Mouse (Mus musculus) erythroblast, embryonic 14.5 days (primary cell): ENCODE results near the gene Mtss1l.

Experiments
- GATA1 ChIP-seq: IDR thresholded peaks from 2 replicates; pipeline ENCODE4 v1.6.1; 2012; ENCODE audit warnings: low read length, inconsistent platforms, mixed read lengths
- TAL1 ChIP-seq: IDR thresholded peaks from 3 replicates; pipeline ENCODE4 v1.6.1; 2012; ENCODE audit warnings: low read length, inconsistent platforms, mixed read lengths

DNA sequence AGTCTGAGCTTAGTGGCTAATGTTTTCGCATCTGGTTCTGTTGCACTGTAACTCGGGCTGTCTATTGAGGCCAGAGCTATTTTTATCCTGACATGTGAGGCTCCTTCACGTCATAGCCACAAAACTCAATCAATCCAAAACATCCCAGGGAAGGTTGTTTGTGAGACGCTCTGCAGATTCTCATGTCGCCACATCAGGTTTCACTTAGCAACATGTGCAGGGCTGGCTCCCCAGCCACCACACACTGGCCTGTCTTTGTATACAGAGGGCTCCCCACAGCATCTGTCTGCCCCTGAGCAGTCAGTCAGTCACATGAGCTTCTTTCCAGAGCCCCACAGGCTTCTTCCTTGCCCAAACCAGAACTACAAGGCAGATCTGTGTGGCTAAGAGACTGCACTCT lies 44.6 kb upstream of the Mtss1l start:
- no peak for TF ChIP-seq GATA1
- TF ChIP-seq TAL1 = no peak
